Mouse (Mus musculus) cerebral cortex, adult 2 months (tissue): Measurements from ENCODE around the gene Fgb.

Experiments
- WGBS: fragments of 180-500 bp; shearing (Covaris S2); methylation state at CpG from one replicate; pipeline ENCODE4 v1.1.7; 2018; 5-methylcytosine and 5-hydroxymethylcytosine counted together

Fgb gene

GRCm38 (mm10) chr3:83049680-83050079, at the start of gene Fgb:
Gene Fgb (minus strand): TSS chr3:83049863.
- 89% methylated on average over 8 of the region's 8 CpGs for WGBS

GRCm38 (mm10) chr3:83099139-83099538, 49.5 kb upstream of the Fgb start:
- 89% methylated on average over 1 of the region's 1 CpGs for WGBS

- 5% methylated on average over 14 of the region's 14 CpGs for WGBS
These were observed 48.9 kb upstream of the Fgb start for GRCm38 (mm10) chr3:83098546-83099034.

- 78% methylated on average over 6 of the region's 6 CpGs for WGBS
These were observed 47.9 kb upstream of the Fgb start for GRCm38 (mm10) chr3:83097586-83097985.

GRCm38 (mm10) chr3:83080567-83081055, 30.9 kb upstream of the Fgb start:
- WGBS: 11% methylated on average over 11 of the region's 11 CpGs

- WGBS: 20% methylated on average over 3 of the region's 3 CpGs
These were observed 26.9 kb upstream of the Fgb start for GRCm38 (mm10) chr3:83076563-83076962.

- 82% methylated on average over 4 of the region's 4 CpGs for WGBS
These were observed 20.6 kb upstream of the Fgb start for GRCm38 (mm10) chr3:83070231-83070630.

- 94% methylated on average over 13 of the region's 13 CpGs for WGBS
These were observed 19.2 kb upstream of the Fgb start for GRCm38 (mm10) chr3:83068869-83069268.

- WGBS: 95% methylated on average over 9 of the region's 9 CpGs
These were observed 18.3 kb upstream of the Fgb start for GRCm38 (mm10) chr3:83067920-83068319.

GRCm38 (mm10) chr3:83057046-83057445, 7.4 kb upstream of the Fgb start:
- WGBS: 95% methylated on average over 2 of the region's 2 CpGs

GRCm38 (mm10) chr3:83055281-83056038, 5.8 kb upstream of the Fgb start, which contains the start of gene Plrg1:
Gene Plrg1 (plus strand): TSS chr3:83055522.
- WGBS: under 1% methylated on average over 61 of the region's 61 CpGs

GRCm38 (mm10) chr3:83054759-83055158, 5.1 kb upstream of the Fgb start:
- 37% methylated on average over 13 of the region's 13 CpGs for WGBS

- 23% methylated on average over 10 of the region's 10 CpGs for WGBS
These were observed 4.1 kb upstream of the Fgb start for GRCm38 (mm10) chr3:83053758-83054157.

GRCm38 (mm10) chr3:83053126-83053525, 3.5 kb upstream of the Fgb start:
- WGBS: 88% methylated on average over 7 of the region's 7 CpGs

GRCm38 (mm10) chr3:83052102-83052501, 2.4 kb upstream of the Fgb start:
- 91% methylated on average over 5 of the region's 5 CpGs for WGBS

GRCm38 (mm10) chr3:83050661-83051060, 998 bp upstream of the Fgb start:
- WGBS: 78% methylated on average over 5 of the region's 5 CpGs

GRCm38 (mm10) chr3:83046649-83047048, 3.0 kb downstream of the Fgb start:
- WGBS: 90% methylated on average over 11 of the region's 11 CpGs

- 89% methylated on average over 5 of the region's 5 CpGs for WGBS
These were observed 7.2 kb downstream of the Fgb start for GRCm38 (mm10) chr3:83042451-83042850.

- 76% methylated on average over 4 of the region's 4 CpGs for WGBS
These were observed 10.0 kb downstream of the Fgb start for GRCm38 (mm10) chr3:83039666-83040065.

GRCm38 (mm10) chr3:83038865-83039264, 10.8 kb downstream of the Fgb start:
- WGBS: 76% methylated on average over 2 of the region's 2 CpGs

- WGBS: 91% methylated on average over 8 of the region's 8 CpGs
These were observed 15.9 kb downstream of the Fgb start for GRCm38 (mm10) chr3:83033801-83034200.

GRCm38 (mm10) chr3:83032746-83033308, 16.8 kb downstream of the Fgb start:
- WGBS: 48% methylated on average over 13 of the region's 13 CpGs

- WGBS: 87% methylated on average over 4 of the region's 4 CpGs
These were observed 19.3 kb downstream of the Fgb start for GRCm38 (mm10) chr3:83030331-83030730.
